Mouse (Mus musculus) skeletal muscle tissue, adult 2 months (tissue): ENCODE data around the gene Grin2a.
"Not testable (repeated sequence)": the region's sequence is repeated elsewhere in the genome, so short reads cannot be mapped to it uniquely, and the experiment has no call there.

Experiments
- DNase-seq: peaks from one replicate; pipeline ENCODE4 v3.0.0-alpha.2; 2012; ENCODE audit warnings: low read depth, low spot score

Gene Grin2a

GRCm38 (mm10) chr16:9625652-9626444 is 369.5 kb downstream of the Grin2a start:
- DNase-seq = no peak

- no peak for DNase-seq
These were observed 371.0 kb downstream of the Grin2a start for GRCm38 (mm10) chr16:9624346-9624745.

GRCm38 (mm10) chr16:9618206-9618605 is 377.2 kb downstream of the Grin2a start:
- DNase-seq = no peak

- DNase-seq = no peak
These were observed 378.1 kb downstream of the Grin2a start for GRCm38 (mm10) chr16:9617215-9617614.

- DNase-seq = no peak
These were observed 378.6 kb downstream of the Grin2a start for GRCm38 (mm10) chr16:9616807-9617206.

GRCm38 (mm10) chr16:9612596-9612995 is 382.8 kb downstream of the Grin2a start:
- DNase-seq = not testable (repeated sequence)

- no peak for DNase-seq
These were observed 387.9 kb downstream of the Grin2a start for GRCm38 (mm10) chr16:9607432-9607831.

GRCm38 (mm10) chr16:9603983-9604382 is 391.4 kb downstream of the Grin2a start:
- no peak for DNase-seq

- no peak for DNase-seq
These were observed 392.8 kb downstream of the Grin2a start for GRCm38 (mm10) chr16:9602579-9602978.

- DNase-seq = no peak
These were observed 406.2 kb downstream of the Grin2a start for GRCm38 (mm10) chr16:9589176-9589575.

GRCm38 (mm10) chr16:9588431-9588830 is 406.9 kb downstream of the Grin2a start:
- no peak for DNase-seq

GRCm38 (mm10) chr16:9583981-9584380 is 411.4 kb downstream of the Grin2a start:
- no peak for DNase-seq

- no peak for DNase-seq
These were observed 423.6 kb downstream of the Grin2a start for GRCm38 (mm10) chr16:9571793-9572192.

- no peak for DNase-seq
These were observed 428.1 kb downstream of the Grin2a start for GRCm38 (mm10) chr16:9567286-9567685.

GRCm38 (mm10) chr16:9561816-9562215 is 433.5 kb downstream of the Grin2a start:
- no peak for DNase-seq

- DNase-seq = no peak
These were observed 460.2 kb downstream of the Grin2a start for GRCm38 (mm10) chr16:9535196-9535595.

GRCm38 (mm10) chr16:9533564-9534332 is 461.6 kb downstream of the Grin2a start:
- no peak for DNase-seq

- DNase-seq = no peak
These were observed 462.4 kb downstream of the Grin2a start for GRCm38 (mm10) chr16:9532843-9533532.

- DNase-seq = no peak
These were observed 468.1 kb downstream of the Grin2a start for GRCm38 (mm10) chr16:9527214-9527613.

GRCm38 (mm10) chr16:9523314-9523713 is 472.0 kb downstream of the Grin2a start:
- DNase-seq = no peak
